Mouse (Mus musculus): ENCODE measurements at regions not wholly inside any gene's neighbourhood (a gene's known extent, or its start where the extent isn't known, plus 50 kb on each side); places are given as distances from the start of the nearest gene placed in this dataset.

DNA sequence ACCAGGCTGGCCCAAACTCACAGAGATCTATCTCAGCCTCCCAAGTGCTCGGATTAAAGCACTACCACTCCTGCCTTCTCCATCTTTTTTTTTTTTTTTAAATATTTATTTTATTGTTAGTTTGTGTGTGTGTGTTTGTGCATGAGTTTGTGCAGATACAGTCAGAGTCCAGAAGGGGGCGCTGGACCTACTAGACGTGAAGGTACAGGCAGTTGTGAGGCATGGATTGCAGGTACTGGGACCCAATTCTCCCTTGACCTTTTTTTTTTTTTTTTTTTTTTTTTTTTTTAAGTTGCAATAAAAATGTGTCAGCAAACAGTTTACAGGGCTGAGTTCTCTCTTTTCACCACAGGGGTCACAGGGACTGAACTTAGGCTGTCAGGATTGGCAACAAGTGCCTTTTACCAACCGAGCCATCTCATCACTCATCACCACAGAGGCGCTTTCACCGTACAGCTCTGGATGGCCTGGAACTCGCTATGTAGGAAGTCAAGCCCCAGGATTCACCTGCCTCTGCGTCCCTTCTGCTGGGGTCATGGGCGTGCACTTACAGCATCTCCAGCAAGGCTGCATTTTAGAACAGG lies 73.2 kb upstream of the Zfp64 start:
- no peak for DNase-seq

- DNase-seq: no peak
These were observed 63.6 kb upstream of the Zfp64 start for GRCm38 (mm10) chr2:169019037-169019436.

- DNase-seq: no peak
These were observed 54.9 kb upstream of the Zfp64 start for GRCm38 (mm10) chr2:169010271-169010670.

- no peak for DNase-seq
These were observed 53.4 kb upstream of the Zfp64 start for GRCm38 (mm10) chr2:169008756-169009155.

DNA sequence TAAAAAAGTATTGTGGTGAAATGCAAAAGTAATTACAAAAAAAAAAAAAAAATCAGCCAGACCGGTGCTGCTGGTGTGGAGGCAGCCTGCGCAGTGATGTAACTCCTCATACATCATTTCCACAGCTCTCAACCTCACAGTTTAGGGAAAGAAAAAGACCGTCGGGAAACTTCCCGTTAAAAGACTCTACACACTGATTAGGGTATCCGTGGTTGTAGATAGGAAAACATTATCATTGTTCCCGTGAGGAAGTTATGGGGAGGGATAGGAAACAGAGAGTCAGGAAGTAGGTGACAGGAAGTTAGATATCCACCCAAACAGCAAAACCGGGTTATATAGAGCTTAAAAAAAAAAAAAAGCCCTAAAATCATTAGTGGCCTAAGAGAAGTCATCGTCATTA lies 52.9 kb upstream of the Zfp64 start:
- no peak for DNase-seq

DNA sequence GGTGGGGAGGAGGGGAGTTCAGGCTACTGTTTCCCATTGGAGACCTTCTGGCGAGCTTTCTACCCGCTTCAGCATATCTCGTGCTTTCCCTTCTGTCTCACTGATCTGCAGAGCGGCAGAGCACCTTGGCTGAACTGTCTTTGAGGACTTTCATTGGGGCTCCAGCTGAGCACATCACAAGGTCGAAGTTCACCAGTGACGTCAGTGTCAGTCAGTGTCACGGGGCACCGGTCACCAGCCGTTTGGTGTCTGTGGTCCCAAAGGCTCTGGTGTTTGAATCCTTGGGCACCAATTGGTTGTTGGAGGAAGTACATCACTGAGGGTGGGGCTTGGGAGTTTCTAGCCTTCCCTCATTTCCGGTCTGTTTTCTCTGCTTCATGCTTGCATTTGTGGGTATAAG lies 51.2 kb upstream of the Zfp64 start:
- DNase-seq: no peak

- DNase-seq: no peak
These were observed 50.4 kb upstream of the Zfp64 start for GRCm38 (mm10) chr2:169005810-169006209.

All from lung, postnatal 36 days (tissue).